Mouse (Mus musculus) G1E-ER4 (cell line): Measurements from ENCODE around the gene 1700029P11Rik. TPM values are rescaled to one million over a fixed set of nuclear protein-coding genes. Genes with fewer than 3 reads are reported as not detected.

Experiments used
- GATA1 ChIP-seq: IDR thresholded peaks from one replicate; pipeline ENCODE4 v1.8.0; 2012; ENCODE audit warnings: low read length, inconsistent platforms
- polyA plus RNA-seq: library from polyadenylated mRNA; stranded (reverse); fragments of >175 nt; gene quantifications from 2 replicates; pipeline ENCODE4 v1.2.3, GENCODE M21; 2012

Gene 1700029P11Rik
- polyA plus RNA-seq, 1 experiment, result not detected

DNA sequence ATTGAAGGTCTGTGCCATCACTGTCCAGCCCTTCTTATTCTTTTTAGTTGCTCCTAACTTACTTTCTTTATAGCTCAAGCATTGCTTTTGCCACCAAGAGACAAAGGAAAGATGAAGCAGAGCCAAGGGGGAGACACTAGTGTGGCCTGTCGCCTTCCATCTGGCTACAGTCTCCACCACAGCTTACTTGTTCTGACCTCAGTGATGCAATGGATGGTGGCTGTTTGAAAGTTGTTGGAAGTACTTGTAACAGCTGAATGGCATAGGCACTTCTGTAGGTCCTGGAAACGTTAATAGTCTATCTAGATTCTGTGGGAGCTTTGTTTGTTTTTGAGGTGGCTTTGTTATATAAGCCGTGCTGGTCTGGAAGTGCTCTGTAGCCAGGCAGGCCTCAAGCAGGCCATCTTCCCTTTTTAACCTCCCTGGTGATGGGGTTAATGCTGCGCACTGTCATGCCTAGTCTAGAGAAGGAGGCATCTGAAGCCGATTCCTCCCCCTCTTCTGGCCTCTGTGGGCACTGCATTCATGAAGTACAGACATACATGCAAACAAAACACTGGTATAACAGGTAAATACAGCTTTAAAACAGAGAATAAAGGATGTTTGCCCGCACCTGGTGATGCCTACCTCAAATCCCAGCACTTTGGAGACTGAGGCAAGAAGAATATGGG, 43.8 kb downstream of the 1700029P11Rik start:
- TF ChIP-seq GATA1, result no peak

DNA sequence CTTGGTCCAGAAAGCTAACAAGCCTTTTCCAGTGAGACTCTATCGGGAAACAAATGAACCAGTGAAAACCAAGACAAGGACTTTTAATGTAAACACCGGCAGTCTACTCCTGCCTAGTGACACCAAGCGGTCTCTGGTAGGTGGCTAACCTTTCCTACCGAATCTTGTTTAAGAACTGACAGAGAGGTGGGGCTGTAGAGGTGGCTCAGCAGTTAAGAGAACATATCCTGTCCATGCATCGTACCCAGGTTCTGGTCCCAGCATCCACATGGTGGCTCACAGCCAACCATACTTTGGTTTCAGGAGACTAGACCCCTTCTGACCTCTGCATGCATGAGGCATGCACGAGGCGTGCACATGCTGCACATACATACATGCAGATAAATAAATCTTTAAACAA, 46.9 kb downstream of the 1700029P11Rik start:
- TF ChIP-seq GATA1, result no peak

- TF ChIP-seq GATA1, result no peak
Measured at GRCm38 (mm10) chr15:82027726-82028125, 47.4 kb downstream of the 1700029P11Rik start.

Other genes starting within 250 kb of the 1700029P11Rik start
- 72.0 and 77.6 TPM in 2 replicates for gene Zc3h7b, start 235.5 kb upstream of the 1700029P11Rik start, polyA plus RNA-seq
- 273 and 309 TPM in 2 replicates for gene Rangap1, start 235.0 kb upstream of the 1700029P11Rik start, polyA plus RNA-seq
- 53.4 and 92.0 TPM in 2 replicates for gene Tef, start 178.1 kb upstream of the 1700029P11Rik start, polyA plus RNA-seq
- gene Tob2, start 121.7 kb upstream of the 1700029P11Rik start, polyA plus RNA-seq, result 34.5 and 37.6 TPM in 2 replicates
- gene Phf5a, start 108.6 kb upstream of the 1700029P11Rik start, polyA plus RNA-seq, result 5.0 and 21.7 TPM in 2 replicates
- gene Aco2, start 108.2 kb upstream of the 1700029P11Rik start, polyA plus RNA-seq, result 167 and 205 TPM in 2 replicates
- 66.1 and 86.3 TPM in 2 replicates for gene Polr3h, start 54.3 kb upstream of the 1700029P11Rik start, polyA plus RNA-seq
- not detected in 2 replicates for gene Csdc2, start 43.8 kb upstream of the 1700029P11Rik start, polyA plus RNA-seq
- gene Pmm1, start 19.6 kb upstream of the 1700029P11Rik start, polyA plus RNA-seq, result 93.6 and 105 TPM in 2 replicates
- 8.4 and 12.7 TPM in 2 replicates for gene Xrcc6, start 7.3 kb downstream of the 1700029P11Rik start, polyA plus RNA-seq
- 45.7 and 65.4 TPM in 2 replicates for gene Desi1, start 53.3 kb downstream of the 1700029P11Rik start, polyA plus RNA-seq
- gene Snu13, start 67.1 kb downstream of the 1700029P11Rik start, polyA plus RNA-seq, result 25.8 and 229 TPM in 2 replicates
- gene 4930407I10Rik, start 78.6 kb downstream of the 1700029P11Rik start, polyA plus RNA-seq, result not detected in 2 replicates
- gene Mei1, start 89.5 kb downstream of the 1700029P11Rik start, polyA plus RNA-seq, result not detected in 2 replicates
- gene Ccdc134, start 147.4 kb downstream of the 1700029P11Rik start, polyA plus RNA-seq, result 3.7 and 11.2 TPM in 2 replicates
- gene Srebf2, start 166.6 kb downstream of the 1700029P11Rik start, polyA plus RNA-seq, result 533 and 536 TPM in 2 replicates
- gene Shisa8, start 232.3 kb downstream of the 1700029P11Rik start, polyA plus RNA-seq, result not detected in 2 replicates
- gene Tnfrsf13c, start 243.8 kb downstream of the 1700029P11Rik start, polyA plus RNA-seq, result 0.81 and 1.5 TPM in 2 replicates